Mouse (Mus musculus) layer of hippocampus, postnatal 10 days (tissue): ENCODE results near the gene Ikzf4. TPM values are rescaled to one million over a fixed set of nuclear protein-coding genes. Genes with fewer than 3 reads are reported as not detected.
"Not testable (repeated sequence)": the region's sequence is repeated elsewhere in the genome, so short reads cannot be mapped to it uniquely, and the experiment has no call there.

ENCODE experiments used
- DNase-seq, 2 experiments: peaks; one replicate each; pipeline ENCODE4 v3.0.0; 2021; ENCODE audit warnings: low spot score in 2 of 2
- total RNA-seq, 2 experiments: library from RNA; stranded (reverse); gene quantifications; 2 replicates each; pipeline ENCODE4 v1.2.3; 2021

Gene Ikzf4
- total RNA-seq, 2 experiments from 2014 or later, result 17.2 to 17.7 TPM

GRCm38 (mm10) chr10:128640891-128641290 lies 4.9 kb downstream of the Ikzf4 start:
- DNase-seq, result no peak

- DNase-seq, result no peak
These were observed 5.8 kb downstream of the Ikzf4 start for GRCm38 (mm10) chr10:128639999-128640398.

- no peak for DNase-seq
These were observed 8.8 kb downstream of the Ikzf4 start for GRCm38 (mm10) chr10:128637011-128637410.

DNA sequence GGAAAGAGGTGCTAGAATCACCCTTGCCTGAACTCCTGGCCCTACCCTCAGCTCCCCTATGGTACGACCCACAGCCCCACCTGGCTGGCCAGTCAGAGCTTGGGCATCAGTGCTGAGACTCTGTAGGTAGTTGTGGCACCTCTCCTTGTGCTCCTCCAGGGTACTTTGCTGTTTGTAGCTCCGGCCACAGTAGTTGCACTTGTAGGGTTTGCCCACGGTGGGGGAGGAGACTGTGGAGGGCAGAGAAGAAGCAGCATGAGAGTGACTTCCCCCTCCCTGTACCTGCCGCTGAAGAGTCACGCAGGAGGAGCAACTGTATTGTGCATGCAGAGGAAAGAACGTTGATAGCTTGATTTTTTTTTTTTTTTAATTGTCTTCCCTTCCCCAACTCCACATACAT lies 9.2 kb downstream of the Ikzf4 start:
- DNase-seq, result no peak

DNA sequence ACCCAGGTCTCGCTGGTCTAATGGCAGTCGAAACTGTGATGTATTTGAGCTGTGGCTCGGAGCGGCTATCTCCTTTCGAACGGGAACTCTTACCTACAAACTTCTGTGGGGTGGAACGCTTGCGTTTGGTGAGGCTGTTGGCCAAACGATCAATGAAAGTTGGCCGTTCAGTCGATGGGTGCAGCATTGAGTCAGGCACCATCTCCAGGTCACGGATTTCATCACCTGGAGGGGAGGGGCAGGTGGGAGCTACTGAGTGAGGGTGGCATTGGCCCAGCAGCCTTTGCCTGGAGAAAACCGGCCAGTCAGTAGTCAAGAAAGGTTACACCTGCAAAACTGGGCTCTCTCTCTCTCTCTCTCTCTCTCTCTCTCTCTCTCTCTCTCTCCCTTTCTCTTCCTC lies 10.1 kb downstream of the Ikzf4 start:
- no peak for DNase-seq

- no peak for DNase-seq
These were observed 14.2 kb downstream of the Ikzf4 start for GRCm38 (mm10) chr10:128631571-128631970.

GRCm38 (mm10) chr10:128630306-128630705 lies 15.5 kb downstream of the Ikzf4 start:
- not testable (repeated sequence) for DNase-seq

DNA sequence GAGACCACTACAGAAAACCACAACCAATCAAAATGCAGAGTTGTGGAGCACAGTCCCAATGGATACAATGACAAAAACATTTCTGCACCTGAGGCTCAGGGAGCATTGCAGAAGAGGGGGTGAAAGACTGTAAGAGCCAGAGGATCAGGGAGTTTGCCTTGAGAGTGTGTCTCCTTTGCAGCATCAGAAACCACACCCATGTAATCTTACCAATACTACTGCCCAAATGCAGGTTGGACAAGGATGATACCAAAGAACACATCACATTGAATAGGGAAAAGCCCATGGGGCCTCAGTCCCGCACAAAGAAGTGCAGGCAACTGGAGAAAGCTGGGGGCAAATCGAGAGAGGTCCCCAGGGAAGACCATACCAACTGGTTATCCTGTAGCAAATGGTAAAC lies 16.0 kb downstream of the Ikzf4 start:
- DNase-seq, result no peak

DNA sequence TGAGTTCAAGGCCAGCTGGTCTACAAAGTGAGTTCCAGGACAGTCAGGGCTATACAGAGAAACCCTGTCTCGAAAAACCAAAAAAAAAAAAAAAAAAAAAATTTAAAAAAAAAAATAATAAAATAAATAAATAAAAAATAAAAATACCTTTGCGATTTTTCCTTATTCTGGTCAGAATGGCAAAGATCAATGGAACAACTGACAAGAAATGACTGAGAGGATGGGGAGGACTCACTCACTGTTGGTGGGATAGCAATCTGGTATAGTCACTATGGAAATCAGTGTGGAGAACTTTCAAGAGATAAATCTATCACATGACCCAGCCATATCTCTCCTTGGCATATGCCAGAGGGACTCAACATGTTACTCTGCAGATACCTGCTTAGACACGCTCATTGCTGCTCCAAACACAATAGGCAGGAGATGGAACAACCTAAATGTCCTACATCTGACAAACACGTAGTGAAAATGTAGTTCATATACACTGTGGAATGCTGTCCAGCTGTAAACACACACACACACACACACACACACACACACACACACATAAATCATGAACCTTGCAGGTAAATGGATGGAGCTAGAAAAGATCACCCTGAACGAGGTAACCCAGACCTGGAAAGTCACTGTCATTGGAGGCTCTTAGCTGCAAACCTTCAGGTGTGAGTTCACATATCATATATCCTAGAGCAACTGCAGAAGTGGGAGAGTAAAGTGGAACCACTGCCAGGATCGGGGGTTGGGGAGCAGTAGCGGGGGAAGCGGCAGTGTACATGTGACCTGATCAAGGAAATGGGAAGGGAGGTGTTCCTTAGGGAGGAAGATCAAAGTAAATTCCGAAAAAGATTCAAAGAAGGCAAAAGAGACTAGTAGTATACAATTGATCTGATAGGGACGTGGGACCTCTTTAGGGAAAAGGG lies 18.1 kb downstream of the Ikzf4 start:
- DNase-seq, result no peak

DNA sequence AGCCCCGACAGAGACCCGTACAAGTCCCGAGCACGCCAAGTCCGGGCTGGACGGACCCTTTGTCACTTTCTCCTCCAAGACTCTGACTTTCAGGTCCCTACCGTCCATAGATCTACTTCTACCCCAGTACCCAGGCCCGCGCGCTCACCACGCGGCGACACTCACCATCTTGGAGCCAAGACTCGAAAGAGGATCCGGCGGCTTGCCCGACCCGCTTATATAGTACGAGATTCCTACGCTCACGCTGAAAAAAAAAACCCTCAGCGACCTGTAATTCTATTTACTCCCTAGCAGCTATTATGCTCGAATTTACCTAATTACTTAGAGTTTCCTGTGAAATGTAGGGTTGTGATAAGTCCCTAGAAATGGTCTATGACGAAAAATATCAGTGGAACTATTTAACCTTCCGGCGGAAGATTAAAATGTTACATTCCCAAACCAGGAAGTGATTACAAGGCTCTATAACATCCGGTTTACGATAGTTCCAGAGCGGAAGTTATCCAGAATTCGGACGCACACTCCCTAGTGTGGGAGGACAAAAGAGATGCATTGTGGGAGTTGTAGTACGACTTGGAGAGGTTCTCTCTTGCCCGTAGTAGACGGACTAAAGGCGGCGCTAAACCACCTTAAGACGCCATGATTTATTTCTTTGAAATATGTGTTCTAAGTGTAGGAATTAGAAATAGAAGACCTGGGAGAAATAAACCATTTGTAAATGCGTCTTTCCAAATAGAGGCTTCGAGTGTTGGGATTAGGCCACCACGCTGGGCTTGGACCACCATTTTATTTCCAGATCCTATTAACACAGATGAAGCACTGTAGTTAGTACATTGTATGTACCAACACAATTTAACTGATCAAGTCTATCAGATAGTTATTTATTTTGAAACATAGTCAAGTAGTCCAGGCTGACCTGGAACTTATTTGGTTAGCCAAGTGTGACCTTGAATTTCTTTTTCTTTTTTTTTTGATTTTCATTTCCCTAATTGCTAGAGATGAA lies 19.2 kb downstream of the Ikzf4 start, which contains the start of gene Rps26:
Gene Rps26 (minus strand): TSS at position 437 of the 1,000 bp plus-strand sequence.
- peak; percentile 86 to 89 for DNase-seq

DNA sequence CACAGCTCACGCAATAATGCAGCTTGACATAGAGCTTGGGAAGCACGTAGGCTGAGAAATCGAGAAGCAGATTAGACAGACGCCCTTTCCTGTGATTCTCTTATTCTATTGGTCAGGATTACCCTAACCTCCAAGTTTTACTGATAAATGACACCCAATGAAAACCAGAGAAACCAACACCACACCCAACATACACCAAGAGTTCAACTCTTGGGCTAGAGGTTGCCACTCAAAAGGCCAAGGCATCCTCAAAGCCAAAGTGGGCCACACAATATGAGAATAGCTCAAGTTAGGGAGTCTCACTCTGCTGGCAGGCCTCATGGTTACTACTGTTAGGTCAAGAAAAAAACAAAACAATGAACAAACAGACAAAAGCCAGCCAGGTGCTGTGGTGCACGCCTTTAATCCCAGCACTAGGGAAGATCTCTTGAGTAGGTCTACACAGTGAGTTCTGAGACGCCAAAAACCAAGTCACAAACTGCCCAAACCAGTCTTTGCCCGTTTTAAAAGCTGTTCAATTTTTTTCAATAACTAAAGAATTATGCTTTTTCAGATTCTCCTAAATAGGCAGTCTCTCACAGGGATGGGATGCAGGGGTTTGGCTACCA lies 20.4 kb downstream of the Ikzf4 start:
- DNase-seq, result no peak

DNA sequence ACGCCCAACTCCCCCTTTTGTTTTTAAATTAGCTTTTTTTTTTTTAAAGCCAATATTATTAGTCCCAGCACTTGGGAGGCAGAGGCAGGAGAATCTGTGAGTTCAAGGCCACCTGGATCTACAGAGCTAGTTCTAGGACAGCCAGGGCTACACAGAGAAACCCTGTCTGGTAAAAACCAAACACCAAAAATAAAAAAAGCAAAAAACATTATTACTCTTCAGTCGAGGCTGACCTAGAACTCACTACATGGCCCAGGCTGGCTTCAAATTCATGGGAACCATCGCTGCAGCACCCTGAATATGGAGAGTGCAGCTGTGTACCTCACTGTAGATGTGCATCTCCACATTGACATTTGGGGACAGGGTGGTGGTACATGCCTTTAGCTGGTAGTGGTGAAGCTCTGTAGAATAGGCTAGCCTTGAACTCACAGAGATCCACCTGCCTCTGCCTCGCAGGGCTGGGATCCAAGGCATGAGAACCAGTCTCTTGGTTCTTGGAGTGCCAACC lies 22.6 kb downstream of the Ikzf4 start:
- not testable (repeated sequence) for DNase-seq

DNA sequence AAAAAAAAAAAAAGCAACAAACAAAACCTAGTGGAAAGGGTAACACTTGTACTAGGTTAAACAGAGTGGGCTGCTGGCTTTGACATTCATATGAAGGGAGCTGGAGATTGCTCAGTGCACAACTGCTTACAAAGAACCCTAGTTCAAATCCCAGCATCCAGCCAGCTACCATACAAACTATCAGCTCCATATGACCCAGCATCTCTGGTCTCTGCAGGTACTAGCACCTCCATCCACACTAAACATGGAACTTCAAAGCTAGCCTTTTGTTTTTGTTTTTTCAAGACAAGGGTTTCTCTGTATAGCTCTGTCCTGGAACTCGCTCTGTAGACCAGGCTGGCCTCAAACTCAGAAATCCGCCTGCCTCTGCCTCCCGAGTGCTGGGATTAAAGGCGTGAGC lies 23.1 kb downstream of the Ikzf4 start:
- DNase-seq, result no peak

DNA sequence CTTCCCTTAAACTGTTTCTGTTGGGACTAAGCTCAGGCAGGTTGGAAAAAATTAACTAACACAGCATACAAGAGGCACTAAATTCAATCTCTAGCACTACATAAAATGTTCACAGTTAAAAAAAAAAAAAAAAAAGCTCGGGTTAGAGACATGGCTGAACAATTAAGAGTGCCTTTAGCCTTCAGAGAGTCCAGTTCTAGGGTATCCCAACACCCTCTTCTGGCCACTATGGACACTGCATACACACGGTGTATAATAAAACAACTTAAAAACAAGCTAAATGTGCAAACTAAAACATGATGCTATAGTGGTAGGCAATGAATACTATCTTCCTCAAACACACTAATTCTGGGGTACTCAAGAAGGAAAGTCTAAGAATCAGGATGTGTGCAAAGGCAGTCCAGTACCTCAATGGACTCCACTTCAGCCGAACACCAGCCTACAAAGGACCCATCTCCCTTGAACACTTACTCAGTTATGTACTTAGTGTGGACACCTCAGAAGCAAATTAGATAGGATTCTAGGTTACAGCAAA lies 23.7 kb downstream of the Ikzf4 start:
- no peak for DNase-seq

DNA sequence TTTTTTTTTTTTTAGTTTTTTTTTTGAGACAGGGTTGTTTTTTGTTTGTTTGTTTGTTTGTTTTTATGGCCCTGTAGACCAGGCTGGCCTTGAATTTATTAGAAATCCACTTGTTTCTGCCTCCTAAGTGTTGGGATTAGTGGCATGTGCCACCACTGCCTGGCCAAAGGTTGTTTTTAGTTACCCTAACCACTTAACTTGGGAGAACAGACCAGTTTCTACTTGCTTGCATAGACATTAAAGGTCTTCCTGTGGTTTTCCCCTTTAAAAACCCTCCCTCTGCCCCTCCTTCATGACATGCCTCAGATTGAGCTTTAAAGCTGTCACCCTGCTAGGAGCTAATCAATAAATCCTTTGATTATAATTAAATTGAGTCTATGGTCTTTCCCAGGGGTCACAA lies 25.6 kb downstream of the Ikzf4 start:
- DNase-seq, result no peak

GRCm38 (mm10) chr10:128619148-128619547 lies 26.6 kb downstream of the Ikzf4 start:
- not testable (repeated sequence) for DNase-seq

GRCm38 (mm10) chr10:128618570-128618969 lies 27.2 kb downstream of the Ikzf4 start:
- DNase-seq, result no peak

- DNase-seq, result not testable (repeated sequence)
These were observed 29.9 kb downstream of the Ikzf4 start for GRCm38 (mm10) chr10:128615798-128616448.

DNA sequence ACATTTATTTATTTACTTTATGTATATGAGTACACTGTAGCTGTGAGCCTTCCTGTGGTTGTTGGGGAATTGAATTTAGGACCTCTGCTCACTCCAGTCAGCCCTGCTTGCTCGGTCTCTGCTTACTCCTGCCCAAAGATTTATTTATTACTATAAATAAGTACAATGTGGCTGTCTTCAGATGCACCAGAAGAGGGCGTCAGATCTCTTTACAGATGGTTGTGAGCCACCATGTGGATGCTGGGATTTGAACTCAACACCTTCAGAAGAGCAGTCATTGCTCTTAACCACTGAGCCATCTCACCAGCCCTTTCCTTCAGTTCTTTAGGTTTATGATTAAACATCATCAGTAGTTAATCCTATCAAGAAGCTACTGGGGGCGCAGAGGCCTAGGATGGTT lies 30.9 kb downstream of the Ikzf4 start:
- DNase-seq, result no peak

- DNase-seq, result not testable (repeated sequence)
These were observed 32.0 kb downstream of the Ikzf4 start for GRCm38 (mm10) chr10:128613820-128614219.
